Mouse (Mus musculus) gastrocnemius, postnatal 25 days (tissue): ENCODE data around the gene Insig2. TPM values are rescaled to one million over a fixed set of nuclear protein-coding genes. Genes with fewer than 3 reads are reported as not detected.

Experiments used
- DNase-seq: peaks from one replicate; pipeline ENCODE4 v3.0.0; 2022
- total RNA-seq, 2 experiments: library from RNA; stranded (reverse); gene quantifications; 1 replicate in 1 of 2; 2 replicates in 1 of 2; pipeline ENCODE4 v1.2.3; 2021

Insig2 gene
- total RNA-seq, 2 experiments from 2014 or later, result 49.3 to 60.3 TPM

GRCm38 (mm10) chr1:121326591-121327343, 5.6 kb downstream of the Insig2 start:
- DNase-seq, result no peak

- DNase-seq, result no peak
These were observed 8.9 kb downstream of the Insig2 start for GRCm38 (mm10) chr1:121323501-121323900.

GRCm38 (mm10) chr1:121314766-121315428, 17.5 kb downstream of the Insig2 start:
- DNase-seq, result no peak

- DNase-seq, result no peak
These were observed 19.2 kb downstream of the Insig2 start for GRCm38 (mm10) chr1:121313181-121313580.

GRCm38 (mm10) chr1:121312326-121312725, 20.1 kb downstream of the Insig2 start:
- DNase-seq, result no peak

GRCm38 (mm10) chr1:121296717-121297255, 35.6 kb downstream of the Insig2 start:
- DNase-seq, result no peak

- DNase-seq, result peak; percentile 8
These were observed 38.8 kb downstream of the Insig2 start for GRCm38 (mm10) chr1:121293571-121293970.

GRCm38 (mm10) chr1:121290841-121291240, 41.5 kb downstream of the Insig2 start:
- no peak for DNase-seq

- DNase-seq, result no peak
These were observed 42.0 kb downstream of the Insig2 start for GRCm38 (mm10) chr1:121290340-121290739.

- DNase-seq, result no peak
These were observed 48.2 kb downstream of the Insig2 start for GRCm38 (mm10) chr1:121284197-121284596.

GRCm38 (mm10) chr1:121280501-121280900, 51.9 kb downstream of the Insig2 start:
- DNase-seq, result peak; percentile 27

- no peak for DNase-seq
These were observed 54.0 kb downstream of the Insig2 start for GRCm38 (mm10) chr1:121278370-121278769.

- DNase-seq, result no peak
These were observed 54.9 kb downstream of the Insig2 start for GRCm38 (mm10) chr1:121277466-121277865.

- no peak for DNase-seq
These were observed 56.4 kb downstream of the Insig2 start for GRCm38 (mm10) chr1:121275961-121276506.

- DNase-seq, result no peak
These were observed 72.1 kb downstream of the Insig2 start for GRCm38 (mm10) chr1:121260171-121260741.

Other genes with a start within 250 kb of the Insig2 start
- 10 to 100 TPM; 10.3 to 10.5 TPM for gene Ccdc93, start 98.5 kb upstream of the Insig2 start, total RNA-seq
- not detected for gene Htr5b, start 195.9 kb upstream of the Insig2 start, total RNA-seq
- gene Ddx18, start 235.4 kb upstream of the Insig2 start, total RNA-seq, result 10 to 100 TPM; 12.8 to 15.2 TPM